Mouse (Mus musculus) olfactory bulb, adult 2 months (tissue): ENCODE measurements around the gene Lrsam1.

Experiments
- CTCF ChIP-seq: fragments of 200-500 bp; IDR thresholded peaks from 2 replicates; pipeline ENCODE4 v1.5.1; 2012; ENCODE audit warnings: low read depth, mild to moderate bottlenecking, low read length, moderate library complexity; ENCODE audit not compliant: insufficient read depth
- POLR2A ChIP-seq: fragments of 200-500 bp; IDR thresholded peaks from 2 replicates; pipeline ENCODE4 v1.6.1; 2012; ENCODE audit warnings: mild to moderate bottlenecking, low read depth, low read length, moderate library complexity; ENCODE audit not compliant: insufficient read depth

DNA sequence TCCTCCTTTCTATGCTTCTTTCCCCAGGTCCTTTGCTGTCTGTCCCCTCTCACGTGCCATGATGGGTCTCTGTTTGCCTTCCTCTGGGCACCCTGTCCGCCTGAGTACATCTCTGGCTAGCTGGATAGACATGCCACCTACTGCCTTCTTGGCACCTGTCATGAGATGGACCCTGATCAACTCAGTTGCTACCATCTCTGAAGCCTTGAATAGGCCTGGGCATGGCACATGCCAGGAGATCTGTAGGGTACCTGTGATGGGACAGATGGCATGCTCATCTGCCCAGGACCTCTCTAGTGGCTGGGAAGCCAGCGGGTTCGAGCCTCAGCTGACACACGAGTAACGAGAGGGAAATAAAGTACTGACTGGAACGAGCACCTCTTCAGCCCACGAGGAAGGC is 12.8 kb upstream of the Lrsam1 start:
- TF ChIP-seq CTCF (no peak), POLR2A (no peak)
